Mouse (Mus musculus): Measurements from ENCODE around the gene Sft2d1. TPM values are rescaled to one million over a fixed set of nuclear protein-coding genes. Genes with fewer than 3 reads are reported as not detected.
"Not testable (repeated sequence)": the region's sequence is repeated elsewhere in the genome, so short reads cannot be mapped to it uniquely, and the experiment has no call there.

Sft2d1 gene
- polyA plus RNA-seq, 1 experiment, result 74.2 TPM

DNA sequence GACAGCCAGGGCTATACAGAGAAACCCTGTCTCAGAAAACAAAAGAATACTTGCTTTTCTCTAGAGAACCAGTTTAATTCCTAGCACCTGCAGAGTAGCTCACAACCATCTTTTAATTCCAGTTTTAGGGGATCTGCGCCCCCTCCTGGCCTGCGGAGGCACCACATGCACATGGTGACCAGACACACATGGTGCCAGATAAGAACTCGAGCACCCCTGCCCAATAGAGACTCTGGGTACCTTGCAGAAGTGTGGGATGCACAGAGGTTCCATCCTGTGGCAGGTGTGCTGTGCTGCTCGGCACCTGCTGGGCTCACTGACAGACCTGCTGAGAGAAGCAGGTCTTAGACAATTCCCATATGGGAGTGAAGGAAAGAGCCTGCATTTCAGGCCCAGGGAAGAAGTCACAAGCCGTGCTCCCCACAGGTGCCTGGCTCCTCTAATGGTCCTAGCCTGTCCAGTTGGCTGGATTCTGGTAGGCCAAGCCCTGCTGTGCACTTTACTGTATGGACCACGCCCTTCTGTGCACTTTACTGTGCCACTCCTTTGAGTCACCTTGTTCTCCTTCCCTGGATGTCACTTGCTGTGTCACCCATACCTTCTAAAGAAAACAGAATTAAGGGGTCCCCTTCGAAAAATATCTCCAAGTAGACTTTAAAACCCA, 17.7 kb downstream of the Sft2d1 start:
- TF ChIP-seq POLR2A (IDR thresholded peaks at IDR 0.05; ENCODE audit: borderline replicate concordance, extremely low read depth, low read depth, low read length) (no peak), CTCF (IDR thresholded peaks at IDR 0.05; ENCODE audit: insufficient read depth, low read length) (peak; percentile 41)
- DNase-seq, result no peak
- no peaks in the 10 kb centered on the region for H3K4me1 ChIP-seq (ENCODE audit: control insufficient read depth, insufficient read depth, low read length)
- H3K4me3 ChIP-seq (replicated peaks; ENCODE audit: extremely low read depth, low read depth, low read length), result no peak overlapping the region
- WGBS, result 81% methylated on average over 7 of the region's 7 CpGs

DNA sequence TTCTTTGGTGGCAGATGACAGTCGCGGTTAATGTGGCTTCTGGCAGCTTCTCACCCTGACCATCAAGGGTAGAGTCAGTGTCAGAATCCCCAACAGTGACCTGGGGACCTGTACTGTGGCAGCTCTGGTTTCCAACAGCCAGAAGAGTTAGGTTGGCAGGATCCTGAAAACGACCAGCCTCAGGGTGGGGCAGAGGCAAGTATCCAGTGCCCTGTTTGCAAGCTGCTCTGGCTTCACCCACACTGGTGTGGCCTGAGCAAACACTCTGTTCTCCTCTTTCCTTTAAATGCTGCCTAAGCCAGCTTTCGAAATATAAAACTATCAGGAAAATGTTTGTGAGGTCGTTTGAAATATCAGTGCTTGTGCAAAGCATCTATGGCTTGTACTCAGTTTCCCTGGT, 19.7 kb downstream of the Sft2d1 start:
- DNase-seq, result no peak
- H3K4me3 ChIP-seq (replicated peaks; ENCODE audit: extremely low read depth, low read depth, low read length), result no peak overlapping the region
- no peak for TF ChIP-seq CTCF (IDR thresholded peaks at IDR 0.05; ENCODE audit: insufficient read depth, low read length)
- no peak for TF ChIP-seq POLR2A (IDR thresholded peaks at IDR 0.05; ENCODE audit: borderline replicate concordance, extremely low read depth, low read depth, low read length)
- H3K4me1 ChIP-seq (ENCODE audit: control insufficient read depth, insufficient read depth, low read length), result no peaks in the 10 kb centered on the region
- WGBS, result 61% methylated on average over 5 of the region's 5 CpGs

DNA sequence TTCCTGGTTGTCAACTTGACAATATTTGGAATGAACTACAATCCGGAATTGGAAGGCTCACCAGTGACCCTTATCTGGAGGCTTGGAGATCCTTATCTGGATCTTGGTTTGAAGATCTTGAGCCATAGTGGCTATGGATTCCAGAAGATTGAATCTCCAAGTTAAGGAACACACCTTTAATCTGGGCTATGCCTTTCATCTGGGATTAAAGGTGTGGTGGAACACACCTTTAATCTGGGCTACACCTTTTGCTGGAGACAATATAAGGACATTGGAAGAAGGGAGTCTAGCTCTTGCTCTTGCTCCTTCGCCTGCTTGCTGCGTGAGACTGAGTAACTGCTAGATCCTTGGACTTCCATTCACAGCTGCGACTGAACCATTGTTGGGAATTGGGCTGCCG, 26.3 kb downstream of the Sft2d1 start, which contains the start of gene Prr18:
TSS of gene Prr18 (plus strand) at position 301 of the 400 bp plus-strand sequence.
- 93% methylated on average over 1 of the region's 5 CpGs for WGBS
- not testable (repeated sequence) for DNase-seq; H3K4me3 ChIP-seq (replicated peaks; ENCODE audit: extremely low read depth, low read depth, low read length)
- peaks cover 13% of the 10 kb centered on the region for H3K4me1 ChIP-seq (ENCODE audit: control insufficient read depth, insufficient read depth, low read length)

DNA sequence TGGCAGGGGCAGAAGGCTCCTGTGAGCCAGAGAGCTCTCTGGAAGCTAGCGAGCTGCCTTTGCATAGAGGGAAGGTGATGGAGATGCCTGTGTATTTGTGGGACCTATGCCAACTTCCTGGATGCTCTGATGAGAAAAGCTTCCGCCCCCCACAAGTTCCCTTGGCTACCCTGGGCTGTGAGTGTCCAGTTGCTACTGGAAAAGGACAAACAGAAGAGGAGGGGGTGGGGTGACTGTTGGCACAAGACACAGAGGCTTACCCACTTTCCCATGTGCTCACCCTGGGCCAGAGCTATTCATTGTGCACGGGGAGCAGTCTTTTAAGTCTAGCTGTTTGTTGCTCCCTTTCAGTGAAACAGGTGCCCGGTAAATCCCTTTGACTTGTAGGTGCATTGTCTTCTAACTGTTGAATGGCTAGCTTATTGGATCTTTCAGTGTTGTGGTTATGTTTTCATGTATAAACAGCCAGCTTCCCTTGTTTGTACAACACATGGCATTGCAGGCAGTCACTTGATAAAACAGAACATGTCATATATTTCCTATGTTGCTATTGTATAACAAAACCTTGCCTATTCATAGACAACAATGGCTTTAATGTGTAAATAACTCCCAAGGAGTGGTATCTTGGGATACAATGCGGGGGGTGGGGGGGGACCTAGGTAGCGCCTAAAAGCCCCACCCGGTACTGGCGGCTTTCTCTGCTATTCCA, 28.9 kb downstream of the Sft2d1 start:
- WGBS, result 14% methylated on average over 8 of the region's 8 CpGs

DNA sequence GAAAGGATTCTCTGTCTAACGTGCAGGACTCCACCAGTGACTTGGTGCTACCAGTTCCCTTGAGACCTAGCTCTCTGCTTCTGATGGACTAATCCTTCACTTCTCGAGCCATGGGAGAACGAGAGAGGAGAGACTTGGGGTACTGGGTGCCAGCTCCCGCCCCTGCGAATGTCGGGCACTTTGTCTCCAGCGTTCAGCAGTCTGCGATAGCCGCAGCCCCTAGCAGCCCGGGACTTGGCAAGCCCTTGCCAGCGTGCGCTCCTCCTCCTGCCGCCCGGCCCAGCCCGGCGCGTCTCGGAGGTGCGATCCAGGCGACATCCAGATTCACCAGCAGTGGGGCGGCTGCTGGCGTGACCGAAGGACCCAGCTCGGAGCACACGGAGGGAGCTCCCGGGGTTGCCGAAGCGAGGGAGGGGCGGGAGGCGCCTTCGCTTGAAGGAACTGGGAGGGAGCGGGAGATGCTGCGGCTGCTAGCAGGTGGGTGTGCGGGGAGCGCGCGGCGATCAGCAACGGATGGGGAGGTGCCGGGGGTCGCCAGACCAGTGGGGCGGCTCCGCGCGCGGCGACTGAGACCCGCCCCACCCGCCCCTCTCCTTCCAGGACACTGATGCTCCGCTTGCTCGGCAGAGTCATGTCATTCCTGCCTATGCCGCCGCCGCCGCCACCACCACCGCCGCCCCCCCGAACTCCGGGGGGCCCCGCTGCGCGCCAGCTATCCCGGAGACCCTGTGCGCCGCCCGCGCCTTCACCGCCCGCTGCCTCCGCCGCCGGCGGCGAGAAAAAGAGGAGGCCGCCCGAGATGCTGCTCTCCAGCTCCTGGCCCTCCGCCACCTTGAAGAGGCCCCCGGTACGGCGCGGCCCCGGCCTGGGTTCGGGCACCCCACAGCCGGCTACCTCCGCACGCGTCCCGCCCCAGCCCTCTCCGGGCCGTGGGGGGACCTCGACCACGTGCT, 29.8 kb downstream of the Sft2d1 start:
- 1% methylated on average over 76 of the region's 92 CpGs for WGBS
- DNase-seq, result peak; percentile 34
- peak overlapping the region; percentile 66 for H3K4me3 ChIP-seq (replicated peaks; ENCODE audit: extremely low read depth, low read depth, low read length)

More for the DNA sequence above, 28.9 kb downstream of the Sft2d1 start:
- TF ChIP-seq POLR2A (IDR thresholded peaks at IDR 0.05; ENCODE audit: borderline replicate concordance, extremely low read depth, low read depth, low read length), result no peak
- TF ChIP-seq CTCF (IDR thresholded peaks at IDR 0.05; ENCODE audit: insufficient read depth, low read length), result no peak
- Histone ChIP-seq H3K4me1 (ENCODE audit: control insufficient read depth, insufficient read depth, low read length) (peaks cover 13% of the 10 kb centered on the region), H3K4me3 (replicated peaks; ENCODE audit: extremely low read depth, low read depth, low read length) (peak overlapping the region; percentile 66)
- no peak for DNase-seq

DNA sequence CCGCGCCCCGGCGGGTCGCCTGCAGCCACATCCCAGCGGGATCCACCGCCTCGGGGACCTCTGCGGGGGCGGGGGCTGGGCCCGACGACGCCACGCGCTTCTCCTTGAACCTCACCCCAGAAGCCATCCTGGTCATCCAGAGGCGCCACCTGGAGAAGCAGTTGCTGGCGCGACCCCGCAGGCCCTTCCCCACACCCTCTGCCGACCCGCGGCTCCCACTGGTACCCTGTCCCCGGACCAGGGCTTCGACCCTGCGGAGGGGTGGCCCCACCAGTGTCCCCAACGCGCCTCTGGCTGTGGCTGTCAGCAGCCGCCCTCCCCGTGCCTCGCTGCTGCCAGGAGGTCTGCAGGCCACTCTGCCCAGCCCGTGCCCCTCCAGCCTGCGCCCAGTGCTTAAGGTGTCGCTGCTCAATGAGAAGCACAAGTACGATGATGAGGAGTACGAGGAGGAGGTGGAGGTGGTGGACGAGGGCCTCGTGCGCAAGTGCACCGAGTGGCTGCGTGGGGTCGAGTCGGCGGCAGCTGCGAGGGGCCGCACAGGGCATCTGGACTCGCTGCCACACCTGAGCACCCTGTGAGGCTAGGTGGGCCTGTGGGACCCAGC, 30.6 kb downstream of the Sft2d1 start:
- TF ChIP-seq POLR2A (IDR thresholded peaks at IDR 0.05; ENCODE audit: borderline replicate concordance, extremely low read depth, low read depth, low read length) (no peak), CTCF (IDR thresholded peaks at IDR 0.05; ENCODE audit: insufficient read depth, low read length) (no peak)
- Histone ChIP-seq H3K4me3 (replicated peaks; ENCODE audit: extremely low read depth, low read depth, low read length) (peak overlapping the region; percentile 30), H3K4me1 (ENCODE audit: control insufficient read depth, insufficient read depth, low read length) (peaks cover 13% of the 10 kb centered on the region)
- no peak for DNase-seq
- 21% methylated on average over 46 of the region's 46 CpGs for WGBS

More for the DNA sequence above, 29.8 kb downstream of the Sft2d1 start:
- H3K4me1 ChIP-seq (ENCODE audit: control insufficient read depth, insufficient read depth, low read length), result peaks cover 13% of the 10 kb centered on the region
- TF ChIP-seq POLR2A (IDR thresholded peaks at IDR 0.05; ENCODE audit: borderline replicate concordance, extremely low read depth, low read depth, low read length) (no peak), CTCF (IDR thresholded peaks at IDR 0.05; ENCODE audit: insufficient read depth, low read length) (no peak)

DNA sequence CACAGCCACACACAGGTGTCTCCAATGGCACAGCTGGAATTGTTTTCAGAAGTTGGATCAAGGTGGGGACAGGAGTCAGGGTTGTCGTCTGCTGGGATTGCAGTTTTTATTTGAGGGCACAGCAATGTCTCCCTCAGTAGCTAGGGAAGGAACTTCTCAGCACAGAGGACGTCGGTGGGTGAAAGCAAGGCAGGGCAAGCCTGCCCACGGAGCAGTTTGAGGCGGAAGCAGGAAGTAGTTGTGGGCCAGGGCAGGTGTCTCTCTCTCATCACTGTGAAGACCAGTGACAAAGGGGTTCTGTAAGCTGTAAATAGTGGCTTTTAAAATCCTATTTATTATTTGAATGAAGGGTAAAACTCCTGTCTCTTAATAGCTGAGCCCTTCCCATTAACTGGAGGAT, 31.8 kb downstream of the Sft2d1 start:
- peaks cover 13% of the 10 kb centered on the region for H3K4me1 ChIP-seq (ENCODE audit: control insufficient read depth, insufficient read depth, low read length)
- WGBS, result 33% methylated on average over 5 of the region's 5 CpGs
- no peak for DNase-seq
- TF ChIP-seq POLR2A (IDR thresholded peaks at IDR 0.05; ENCODE audit: borderline replicate concordance, extremely low read depth, low read depth, low read length) (no peak), CTCF (IDR thresholded peaks at IDR 0.05; ENCODE audit: insufficient read depth, low read length) (no peak)
- H3K4me3 ChIP-seq (replicated peaks; ENCODE audit: extremely low read depth, low read depth, low read length), result no peak overlapping the region

DNA sequence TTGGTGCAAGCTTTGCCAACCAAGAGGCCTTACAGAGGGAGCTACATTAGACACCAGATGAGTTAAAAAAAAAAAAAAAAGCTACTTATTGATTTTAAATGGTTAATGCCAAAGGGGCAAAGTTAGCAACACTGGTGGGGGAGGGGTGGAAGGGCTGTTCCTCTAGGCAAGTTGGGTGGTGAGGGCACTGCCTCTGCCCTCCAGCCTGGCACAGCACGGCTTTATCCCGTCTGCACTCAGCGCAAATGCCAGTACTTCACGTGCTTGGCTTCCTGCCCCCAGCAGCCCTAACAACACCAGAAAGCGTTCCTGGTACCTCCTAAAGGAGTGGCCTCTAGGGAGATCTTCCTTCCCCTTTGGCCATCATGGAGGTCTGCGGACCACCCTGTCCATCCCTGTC, 32.5 kb downstream of the Sft2d1 start:
- H3K4me3 ChIP-seq (replicated peaks; ENCODE audit: extremely low read depth, low read depth, low read length), result no peak overlapping the region
- 62% methylated on average over 6 of the region's 6 CpGs for whole genome bisulfite sequencing
- no peak for TF ChIP-seq CTCF (IDR thresholded peaks at IDR 0.05; ENCODE audit: insufficient read depth, low read length)
- no peak for TF ChIP-seq POLR2A (IDR thresholded peaks at IDR 0.05; ENCODE audit: borderline replicate concordance, extremely low read depth, low read depth, low read length)
- DNase-seq, result no peak
- H3K4me1 ChIP-seq (ENCODE audit: control insufficient read depth, insufficient read depth, low read length), result peaks cover 13% of the 10 kb centered on the region

DNA sequence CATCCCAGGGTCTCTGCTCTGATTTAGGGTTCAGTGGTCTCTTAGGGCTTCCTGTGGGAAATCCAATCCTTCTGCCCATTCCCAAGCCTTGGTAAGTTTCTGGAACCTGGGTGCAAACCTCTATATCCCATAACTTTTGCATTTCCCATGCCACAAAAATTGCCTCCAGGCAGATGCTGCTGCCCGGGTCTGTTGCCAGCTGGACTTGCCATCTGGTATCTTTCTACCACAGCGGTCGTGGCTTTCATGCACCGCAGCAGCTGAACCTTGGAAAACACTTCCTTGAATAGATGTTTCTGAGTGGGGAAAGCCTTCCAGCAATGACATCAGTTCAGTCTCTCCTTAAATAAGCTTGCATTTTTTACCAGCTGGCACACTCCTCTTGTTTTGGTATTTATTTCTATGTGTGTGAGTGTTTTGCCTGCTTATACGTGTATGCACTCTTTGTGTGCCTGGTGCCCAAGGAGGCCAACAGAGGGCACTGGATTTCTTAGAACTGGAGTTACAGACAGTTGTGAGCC, 36.9 kb downstream of the Sft2d1 start:
- no peak for TF ChIP-seq CTCF (IDR thresholded peaks at IDR 0.05; ENCODE audit: insufficient read depth, low read length)
- 70% methylated on average over 5 of the region's 5 CpGs for whole genome bisulfite sequencing
- Histone ChIP-seq H3K4me1 (ENCODE audit: control insufficient read depth, insufficient read depth, low read length) (no peaks in the 10 kb centered on the region), H3K4me3 (replicated peaks; ENCODE audit: extremely low read depth, low read depth, low read length) (no peak overlapping the region)
- DNase-seq, result no peak

Measured in lung, adult 2 months (tissue).